Mouse (Mus musculus) small intestine, adult 2 months (tissue): ENCODE measurements around the gene Plcd3.

ENCODE experiments used
- CTCF ChIP-seq: fragments of 200-500 bp; IDR thresholded peaks from 2 replicates; pipeline ENCODE4 v1.5.1; 2012; ENCODE audit warnings: low read depth, mild to moderate bottlenecking, control low read depth, inconsistent platforms, low read length, moderate library complexity, mixed read lengths; ENCODE audit not compliant: insufficient replicate concordance, insufficient read length; ENCODE audit errors: extremely low read depth
- POLR2A ChIP-seq: fragments of 200-500 bp; IDR thresholded peaks from 2 replicates; pipeline ENCODE4 v1.6.1; 2012; ENCODE audit warnings: low read depth, mild to moderate bottlenecking, control low read depth, inconsistent platforms, low read length, moderate library complexity

GRCm38 (mm10) chr11:103046286-103046685, 55.2 kb downstream of the Plcd3 start:
- TF ChIP-seq POLR2A (no peak), CTCF (no peak)
